Mouse (Mus musculus) spleen, postnatal 14 days (tissue): ENCODE results near the gene Map4k4.

Experiments used
- DNase-seq, 2 experiments: peaks; one replicate each; pipeline ENCODE4 v3.0.0; 2021 to 2022; ENCODE audit warnings: low spot score in 2 of 2

Map4k4 gene

DNA sequence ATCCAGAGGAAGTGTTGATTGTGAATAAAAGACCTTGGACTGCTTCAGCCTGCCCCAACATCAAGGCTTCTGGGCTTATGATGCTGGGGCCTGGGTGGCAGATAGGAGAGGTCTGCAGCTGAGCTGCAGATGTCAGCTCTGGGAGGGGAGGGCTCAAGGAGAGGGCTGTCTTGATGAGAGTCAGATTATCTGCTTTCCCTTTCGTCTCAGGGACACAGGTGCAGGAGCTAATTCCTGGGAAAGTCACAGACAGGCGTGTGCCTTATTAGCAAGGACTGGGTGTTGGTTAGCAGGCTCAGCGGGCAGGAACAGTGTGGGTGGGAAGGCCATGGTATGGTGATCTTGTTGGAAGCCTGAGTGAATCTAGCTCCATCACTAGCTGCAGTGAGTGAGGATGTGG, 63.1 kb downstream of the Map4k4 start:
- no peak for DNase-seq

DNA sequence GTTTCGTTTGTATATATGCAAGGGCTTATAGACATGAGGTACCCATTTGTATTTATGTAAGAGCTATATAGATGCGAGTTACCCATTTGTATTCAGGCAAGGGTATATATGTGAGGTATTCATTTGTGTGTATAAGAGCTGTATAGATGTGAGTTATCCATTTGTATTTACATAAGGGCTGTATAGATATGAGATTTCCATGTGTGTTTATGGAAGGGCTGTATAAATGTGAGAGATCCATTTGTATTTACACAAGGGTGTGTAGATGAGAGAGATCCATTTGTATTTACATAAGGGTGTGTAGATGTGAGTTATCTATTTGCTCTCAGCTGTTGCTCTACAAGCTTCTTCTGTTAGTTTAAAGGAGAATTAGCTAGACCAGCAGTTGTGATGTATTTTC, 63.7 kb downstream of the Map4k4 start:
- DNase-seq: no peak

DNA sequence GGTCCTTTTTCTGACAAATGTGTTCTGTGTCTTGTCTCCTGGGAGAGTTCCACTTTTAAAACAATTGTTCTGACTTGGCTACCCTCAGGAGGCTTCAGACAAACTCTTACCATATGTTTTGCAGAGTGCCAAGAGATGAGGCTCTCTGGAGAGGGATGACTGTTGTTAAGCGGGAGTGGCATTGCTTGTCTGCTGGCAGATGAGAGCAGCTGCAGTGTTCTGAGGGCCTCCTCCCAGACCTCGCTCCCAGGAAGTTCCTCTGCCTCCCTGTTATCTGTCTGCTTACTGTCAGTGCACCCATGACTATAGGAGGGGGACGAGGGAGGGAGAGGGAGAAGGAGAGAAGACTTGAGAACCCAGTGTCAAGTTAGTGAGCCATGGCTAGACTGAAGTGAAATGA, 64.7 kb downstream of the Map4k4 start:
- no peak for DNase-seq

DNA sequence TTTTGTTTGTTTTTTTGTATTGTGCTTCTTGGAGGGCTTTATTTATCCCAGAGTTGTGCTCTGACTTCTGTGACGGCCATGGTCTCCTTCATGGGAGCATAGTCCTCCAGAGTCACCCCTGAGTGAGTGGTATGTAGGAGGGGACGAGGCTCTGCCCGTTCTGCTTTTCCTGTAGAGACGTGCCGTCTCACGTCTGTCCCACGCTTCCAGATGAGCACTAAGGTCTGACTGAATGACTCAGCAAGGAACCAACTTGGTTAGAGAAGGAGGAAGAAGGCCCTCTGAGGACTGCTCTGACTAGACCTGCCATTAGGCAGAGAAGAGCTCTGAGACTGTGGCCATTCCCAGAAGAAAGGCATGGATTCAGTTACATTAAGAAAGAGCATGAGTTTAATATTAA, 68.3 kb downstream of the Map4k4 start:
- DNase-seq: no peak

DNA sequence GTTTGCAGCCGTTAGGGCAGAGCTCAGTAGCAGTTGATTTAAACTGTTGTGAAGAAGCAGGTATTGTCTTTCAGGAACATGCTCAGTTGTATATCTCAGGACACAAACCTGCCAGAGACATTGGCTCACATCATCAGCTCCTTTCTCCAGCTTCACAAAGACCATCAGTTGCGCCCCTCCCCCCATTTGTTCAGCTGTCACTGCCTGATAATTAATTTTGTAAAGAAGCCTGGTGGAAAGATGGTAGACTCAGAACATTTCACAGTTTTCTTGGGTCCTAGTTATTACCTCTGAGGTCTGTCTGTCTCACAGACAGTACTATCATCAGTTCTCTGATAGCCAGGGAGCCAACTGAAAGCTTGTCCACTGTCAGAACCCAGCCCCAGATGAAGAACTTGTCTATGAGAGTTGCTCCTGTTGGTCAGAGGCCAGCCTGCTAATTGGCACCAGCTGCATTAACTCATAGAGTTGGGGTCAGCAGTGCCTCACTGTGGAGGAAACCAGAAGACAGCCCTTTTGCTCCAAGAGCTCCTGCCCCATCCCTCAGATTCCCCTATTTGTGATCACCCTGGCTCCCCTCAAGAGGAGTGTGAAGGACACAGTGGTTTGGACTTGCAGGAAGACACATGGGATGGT, 69.2 kb downstream of the Map4k4 start:
- DNase-seq: no peak

DNA sequence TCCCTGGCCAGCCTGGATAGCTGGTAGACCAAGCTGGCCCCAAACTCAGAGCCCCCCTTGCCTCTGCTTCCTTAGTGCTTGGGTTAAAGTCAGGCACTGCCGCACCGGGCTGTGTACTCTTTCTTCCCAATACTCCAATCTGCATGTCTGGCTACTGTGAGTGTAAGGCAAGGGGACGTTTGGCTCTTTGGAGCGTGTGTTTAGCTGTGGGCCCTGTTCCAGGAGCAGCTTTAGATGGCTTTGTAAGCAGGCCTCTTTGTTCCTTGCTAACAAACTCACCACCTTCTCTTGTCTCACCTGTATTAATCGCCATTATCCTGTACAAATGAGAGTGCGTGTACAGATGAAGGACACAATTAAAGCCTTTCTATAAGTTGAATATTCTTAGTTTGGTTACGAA, 71.7 kb downstream of the Map4k4 start:
- DNase-seq: no peak

DNA sequence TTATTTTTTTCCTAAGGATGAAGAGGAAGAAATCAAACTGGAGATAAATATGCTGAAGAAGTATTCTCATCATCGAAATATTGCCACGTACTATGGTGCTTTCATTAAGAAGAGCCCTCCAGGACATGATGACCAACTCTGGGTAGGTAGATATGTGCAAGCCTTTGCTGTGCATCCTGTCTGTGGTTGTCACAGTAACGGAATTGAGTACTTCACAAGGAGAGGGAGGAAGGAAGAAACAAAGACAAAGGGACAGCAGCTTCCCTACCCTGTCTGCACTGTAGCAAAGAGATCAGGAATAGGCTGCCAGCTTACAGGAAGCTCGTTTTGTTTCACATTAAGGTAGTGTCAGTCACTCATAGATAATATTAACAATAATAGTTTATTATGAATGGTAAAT, 73.2 kb downstream of the Map4k4 start:
- DNase-seq: no peak

DNA sequence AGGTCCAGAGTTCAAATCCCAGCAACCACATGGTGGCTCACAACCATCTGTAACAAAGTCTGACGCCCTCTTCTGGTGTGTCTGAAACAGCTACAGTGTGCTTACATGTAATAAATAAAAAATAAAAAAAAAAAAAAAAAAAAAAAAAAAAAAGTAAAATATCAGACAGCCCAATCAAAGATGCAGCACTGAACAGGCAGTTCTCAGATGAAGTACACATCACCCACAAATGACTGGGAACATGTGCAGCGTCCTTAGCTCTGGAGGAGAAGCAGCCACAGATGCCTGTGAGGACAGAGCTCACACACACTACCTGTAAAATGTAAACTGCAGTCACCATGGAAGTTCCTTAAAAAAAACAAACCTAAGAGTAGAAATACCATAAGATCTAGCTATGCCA, 74.3 kb downstream of the Map4k4 start:
- DNase-seq: no peak

DNA sequence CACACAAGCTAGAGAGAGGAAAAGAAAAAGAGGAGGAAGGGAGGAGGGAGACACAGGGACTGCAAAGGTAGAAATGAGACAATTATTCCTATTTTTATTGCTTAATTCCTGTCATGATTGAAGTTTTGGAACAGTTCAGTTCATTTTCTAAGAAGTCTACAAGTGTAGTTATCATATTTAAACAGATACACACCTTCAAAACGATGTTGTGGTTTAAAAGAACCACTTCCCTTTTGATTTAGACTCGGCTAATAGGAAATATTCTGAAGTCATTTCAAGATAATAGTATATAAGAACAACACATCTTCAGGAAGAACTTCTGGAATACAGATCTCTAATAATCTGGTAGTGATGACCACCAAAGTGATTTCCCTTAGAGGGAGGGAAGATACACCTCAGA, 75.4 kb downstream of the Map4k4 start:
- DNase-seq: no peak

DNA sequence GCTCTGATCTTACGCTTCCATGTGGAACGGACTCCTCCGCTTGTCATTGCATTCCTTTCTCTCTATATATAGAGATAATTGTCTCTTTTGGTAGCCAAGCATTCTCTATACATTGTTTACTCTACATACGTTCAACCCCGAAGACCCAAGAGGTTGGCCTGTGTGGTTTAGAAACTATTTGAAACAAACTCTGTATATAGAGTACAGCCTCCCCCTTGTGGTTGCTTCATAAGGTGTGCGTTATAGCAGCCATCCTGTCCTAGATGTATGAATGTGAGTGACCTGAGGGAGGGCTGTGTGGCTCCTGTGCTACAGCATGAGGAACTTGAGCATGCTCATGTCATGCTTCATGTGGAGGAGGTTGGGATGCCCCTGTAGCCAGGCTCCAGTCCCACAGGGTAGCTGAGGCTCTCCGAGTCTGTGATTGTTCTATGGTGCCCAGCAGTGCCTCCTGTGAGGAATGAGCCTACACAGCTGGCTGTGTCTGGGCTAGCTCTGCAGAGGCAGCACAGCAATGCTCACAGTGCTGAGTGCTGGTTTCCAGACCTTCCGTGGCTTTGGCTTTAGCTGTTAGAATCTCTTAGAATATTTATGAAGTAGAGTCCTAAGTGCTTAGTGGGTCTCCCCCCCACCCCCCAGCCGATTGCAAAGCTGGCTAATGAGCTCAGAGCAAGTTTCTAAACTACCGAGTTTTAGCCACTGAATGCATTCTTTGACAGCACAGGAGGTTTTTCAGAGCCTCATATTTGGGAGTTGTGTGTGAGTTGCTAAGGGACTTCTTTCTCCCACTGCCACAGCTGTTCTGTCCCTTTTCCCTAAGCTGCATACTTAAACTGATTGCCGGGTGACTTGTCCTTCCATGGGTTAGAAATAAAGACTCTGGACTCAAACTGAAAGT, 76.4 kb downstream of the Map4k4 start:
- DNase-seq: no peak

DNA sequence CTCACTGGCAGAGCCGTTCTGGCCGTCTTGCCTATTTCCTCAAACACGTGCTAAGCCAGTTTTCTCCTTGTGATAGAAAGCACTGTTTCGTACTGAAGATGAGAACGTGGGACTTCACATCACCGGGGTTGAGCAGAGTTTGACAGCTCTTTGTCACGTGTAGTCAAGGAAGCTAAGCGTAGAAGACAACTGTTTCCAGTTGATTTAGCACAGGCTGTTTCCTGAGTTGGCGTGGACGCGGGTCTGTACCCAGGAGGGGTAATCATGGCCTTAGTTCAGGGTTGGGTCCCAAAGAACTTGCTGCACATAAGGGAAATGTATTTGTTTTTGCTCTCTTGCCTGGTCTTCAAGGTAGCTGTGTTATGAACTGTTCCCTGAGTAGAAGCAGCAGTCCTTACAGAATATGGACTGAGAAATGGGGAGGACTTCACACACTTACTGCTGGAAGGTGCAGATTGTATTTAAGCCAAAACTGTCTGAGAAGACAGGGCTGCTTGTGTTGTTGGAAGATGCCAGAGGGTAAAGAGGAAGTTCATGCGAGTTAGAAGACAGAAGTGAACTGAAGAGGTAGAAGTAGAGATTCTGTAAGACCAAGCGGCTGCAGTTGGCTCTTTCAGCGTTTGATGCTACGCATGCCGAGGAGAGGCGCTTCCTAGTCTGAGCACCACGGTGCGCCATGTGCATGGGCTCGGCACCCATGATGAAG, 78.2 kb downstream of the Map4k4 start:
- DNase-seq: no peak

DNA sequence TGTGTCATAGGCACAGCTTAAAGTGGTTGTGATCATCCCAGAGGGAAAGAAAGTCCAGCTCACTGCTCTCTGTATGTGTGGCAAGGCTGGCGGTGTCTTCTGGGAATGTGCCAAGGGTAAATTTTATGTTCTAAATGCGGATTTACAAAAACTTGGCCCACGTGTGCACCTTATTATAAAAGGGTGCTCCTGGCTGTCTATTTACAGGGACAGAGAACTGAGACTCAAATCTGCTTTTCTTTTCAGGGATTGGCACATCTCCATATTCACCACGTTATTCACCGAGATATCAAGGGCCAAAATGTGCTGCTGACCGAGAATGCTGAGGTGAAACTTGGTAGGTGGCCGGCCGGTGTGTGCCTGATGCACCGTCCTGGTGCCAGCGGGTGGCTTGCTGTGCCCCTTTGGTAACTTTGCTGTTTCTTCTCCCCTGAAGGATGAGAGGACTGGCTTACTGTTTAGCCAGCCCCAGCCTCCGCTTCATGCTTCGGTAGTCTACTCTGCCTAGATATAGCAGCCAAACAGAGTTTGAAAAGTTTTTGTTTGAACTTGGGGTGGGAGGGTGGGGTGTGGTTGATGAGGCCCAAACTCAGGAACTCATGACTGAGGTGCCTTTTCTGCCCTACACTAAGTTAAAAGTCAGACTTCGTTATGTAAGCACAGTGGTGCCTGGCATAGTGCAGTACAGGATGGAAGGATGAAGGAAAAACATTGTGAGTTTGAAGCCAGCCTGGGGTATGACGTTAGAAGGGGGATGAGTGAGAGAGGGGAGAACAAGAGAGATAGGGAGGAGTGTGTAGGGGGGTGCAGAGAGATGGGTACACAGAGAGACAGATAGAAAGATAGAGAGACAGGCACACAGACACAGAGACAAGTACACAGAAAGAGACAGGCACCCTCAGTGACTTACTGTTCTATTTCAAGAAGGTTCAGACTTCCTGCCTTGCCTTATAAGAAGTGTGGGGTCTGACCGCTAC, 79.9 kb downstream of the Map4k4 start:
- DNase-seq: no peak

DNA sequence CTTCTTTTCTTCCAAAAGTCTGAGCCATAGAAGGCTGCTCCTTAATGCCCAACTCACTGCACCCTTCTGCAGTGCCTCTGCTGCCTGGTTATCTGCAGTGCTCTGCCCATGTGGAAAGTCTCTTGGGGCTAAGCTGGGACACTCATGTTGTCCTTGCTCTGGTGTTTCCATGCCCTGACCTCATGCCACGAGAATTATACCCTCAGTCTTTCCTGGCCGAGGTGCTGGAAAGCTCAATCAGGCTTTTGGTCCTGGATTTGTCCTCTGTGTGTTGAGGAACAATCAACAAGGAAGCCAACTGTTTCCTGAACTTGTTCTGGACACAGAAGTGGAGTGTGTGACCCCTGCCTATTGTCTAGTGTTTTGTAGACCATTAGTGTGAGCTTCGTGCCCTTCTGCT, 81.3 kb downstream of the Map4k4 start:
- DNase-seq: no peak

DNA sequence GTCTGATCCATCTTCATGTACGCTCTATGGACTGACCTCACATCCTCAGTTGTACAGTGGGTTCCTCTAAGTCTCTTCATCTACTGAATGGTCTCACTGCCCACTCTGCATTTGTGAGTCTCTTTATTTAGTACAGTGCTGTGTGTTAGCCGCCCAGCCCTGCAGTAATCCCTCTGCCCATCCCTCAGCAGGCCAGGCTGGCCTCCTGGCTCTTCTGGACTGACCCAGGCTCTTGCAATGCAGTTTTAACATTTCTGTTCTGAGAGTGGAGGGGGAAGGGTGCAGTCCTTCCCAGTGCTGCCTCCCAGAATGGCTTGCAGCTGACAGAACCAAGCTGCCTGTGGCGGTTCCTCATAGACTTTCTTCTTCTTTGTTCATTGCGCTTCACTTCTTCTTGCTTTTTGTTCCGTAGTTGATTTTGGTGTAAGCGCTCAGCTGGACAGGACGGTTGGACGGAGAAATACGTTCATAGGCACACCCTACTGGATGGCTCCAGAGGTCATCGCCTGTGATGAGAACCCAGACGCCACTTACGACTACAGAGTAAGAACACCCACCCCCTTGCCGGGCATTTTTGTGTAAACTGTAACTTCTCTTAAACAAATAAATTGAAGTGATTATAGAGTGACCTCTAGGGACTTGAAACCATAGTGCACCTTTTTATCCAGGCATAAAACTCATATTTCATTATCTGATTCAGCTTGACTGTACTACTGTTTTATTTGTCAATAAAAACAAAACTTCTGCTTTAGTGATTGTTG, 82.2 kb downstream of the Map4k4 start:
- DNase-seq: no peak

DNA sequence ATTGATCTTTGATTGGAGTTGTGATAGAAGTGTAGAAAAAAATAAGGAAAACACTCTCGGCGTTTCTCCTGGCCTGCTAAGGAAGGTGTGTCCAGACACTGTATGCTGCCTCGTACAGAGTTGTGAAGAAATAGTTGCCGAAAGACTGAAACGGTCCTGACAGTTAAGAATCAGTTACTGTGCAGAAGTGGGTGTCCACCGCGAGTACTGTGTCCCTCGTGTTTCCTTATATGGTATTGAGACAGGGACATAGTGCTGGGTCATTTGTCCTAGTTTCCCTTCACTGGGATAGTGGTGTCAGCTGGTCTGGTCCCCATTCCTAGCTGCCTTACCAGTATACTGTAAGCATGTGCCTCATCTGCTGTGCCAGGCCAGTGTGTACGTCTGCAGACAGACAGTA, 83.6 kb downstream of the Map4k4 start:
- no peak for DNase-seq

DNA sequence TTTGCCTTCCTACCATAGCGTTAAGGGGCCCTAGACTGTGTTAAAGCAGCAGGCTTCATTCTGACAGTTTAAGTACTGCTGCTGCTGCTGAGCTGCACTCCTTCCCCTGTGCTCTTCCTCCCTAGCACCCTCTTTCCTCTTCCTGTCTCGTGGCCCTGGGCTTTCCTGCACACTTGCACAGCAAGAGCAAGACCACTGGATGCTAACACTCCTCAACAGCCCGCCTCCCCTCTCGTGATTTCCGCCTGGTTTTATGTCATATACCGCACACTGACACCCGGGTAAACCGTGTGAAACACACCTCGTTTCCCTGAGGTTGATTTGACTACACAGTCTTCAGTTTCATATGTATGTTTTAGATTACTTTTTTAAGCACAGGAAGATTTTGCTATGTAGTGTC, 86.1 kb downstream of the Map4k4 start:
- DNase-seq: no peak

DNA sequence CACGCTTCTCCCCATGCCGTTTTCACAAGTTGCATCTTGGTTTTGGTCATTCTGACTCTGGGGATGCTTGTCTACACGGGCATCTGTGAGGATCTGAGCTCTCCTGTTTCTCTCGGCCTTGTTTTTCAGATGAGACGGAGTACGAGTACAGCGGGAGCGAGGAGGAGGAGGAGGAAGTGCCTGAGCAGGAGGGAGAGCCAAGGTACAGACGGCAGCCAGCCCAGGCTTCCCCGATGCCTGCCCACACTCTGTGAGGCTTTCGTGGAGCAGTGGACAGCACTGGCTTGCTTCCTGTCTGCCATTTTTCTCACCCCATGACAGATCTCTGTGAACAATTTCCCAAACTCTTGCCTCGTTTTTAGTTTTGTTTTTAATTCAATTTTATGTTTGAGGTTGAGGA, 88.1 kb downstream of the Map4k4 start:
- DNase-seq: no peak

DNA sequence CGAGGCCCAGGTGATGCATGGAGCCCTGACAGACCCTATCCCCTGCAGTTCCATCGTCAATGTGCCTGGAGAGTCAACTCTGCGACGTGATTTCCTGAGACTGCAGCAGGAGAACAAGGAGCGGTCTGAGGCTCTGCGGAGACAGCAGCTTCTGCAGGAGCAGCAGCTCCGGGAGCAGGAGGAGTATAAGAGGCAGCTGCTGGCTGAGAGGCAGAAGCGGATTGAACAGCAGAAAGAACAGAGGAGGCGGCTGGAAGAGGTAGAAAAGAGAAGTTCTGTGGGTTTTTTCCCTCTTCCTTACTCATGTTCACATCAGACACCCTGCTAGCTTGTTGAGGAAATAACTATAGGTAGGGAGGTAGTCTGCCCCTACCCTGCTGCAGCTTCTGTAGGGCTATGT, 89.3 kb downstream of the Map4k4 start:
- no peak for DNase-seq

DNA sequence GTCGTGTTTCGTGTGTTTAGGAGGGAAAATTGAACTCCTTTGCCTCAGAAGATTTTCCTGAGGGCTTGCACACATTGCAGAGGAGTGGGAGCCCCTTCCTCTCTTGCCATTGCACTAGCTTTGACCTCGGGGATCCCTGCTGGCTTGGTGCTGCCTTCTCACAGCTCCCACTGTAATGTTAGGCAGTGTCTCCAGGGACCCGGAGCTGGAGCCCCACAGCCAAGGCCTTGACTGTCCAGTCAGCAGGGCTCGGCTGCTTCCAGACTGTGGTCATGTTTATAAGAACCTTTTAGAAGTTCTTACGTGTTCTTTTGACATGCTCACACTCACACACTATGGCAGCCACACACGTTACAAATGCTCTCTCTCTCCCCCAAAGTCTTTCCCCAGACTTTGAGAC, 93.2 kb downstream of the Map4k4 start:
- DNase-seq: no peak

DNA sequence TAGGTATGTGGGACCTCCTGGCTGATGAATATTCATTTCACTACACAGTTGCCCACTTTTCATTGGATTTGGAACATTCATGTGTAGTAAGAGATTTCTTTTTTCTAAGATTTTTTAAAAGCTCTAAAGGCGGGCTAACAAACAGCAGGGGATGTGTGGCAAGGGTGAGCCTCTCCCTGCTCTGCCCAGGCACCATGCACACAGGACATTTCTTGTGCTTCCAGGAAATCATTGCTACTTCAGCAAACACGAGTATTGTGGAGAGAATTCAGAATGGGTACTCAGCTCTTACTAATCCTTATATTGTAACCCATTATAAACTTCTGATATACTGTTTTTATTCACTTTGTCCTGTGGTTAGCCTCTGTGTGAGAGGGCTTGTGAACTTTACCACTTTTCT, 94.9 kb downstream of the Map4k4 start:
- DNase-seq: no peak

DNA sequence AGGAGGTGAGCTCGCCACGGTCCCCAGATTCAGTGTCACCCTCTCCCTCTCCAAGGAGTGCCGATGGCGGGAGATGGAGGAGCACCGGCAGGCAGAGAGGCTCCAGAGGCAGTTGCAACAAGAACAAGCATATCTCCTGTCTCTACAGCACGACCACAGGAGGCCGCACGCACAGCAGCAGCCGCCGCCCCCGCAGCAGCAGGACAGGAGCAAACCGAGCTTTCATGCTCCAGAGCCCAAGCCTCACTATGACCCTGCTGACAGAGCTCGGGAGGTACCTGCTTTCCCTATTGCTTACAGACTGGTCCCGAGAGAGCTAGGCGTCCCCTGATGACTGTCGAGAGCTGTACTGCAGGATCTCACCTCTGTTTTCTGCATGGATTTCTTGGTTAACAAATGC, 99.8 kb downstream of the Map4k4 start:
- DNase-seq: no peak
